Mouse (Mus musculus): Measurements from ENCODE around the gene Polq. TPM values are rescaled to one million over a fixed set of nuclear protein-coding genes. Genes with fewer than 3 reads are reported as not detected.
"Not testable (repeated sequence)": the region's sequence is repeated elsewhere in the genome, so short reads cannot be mapped to it uniquely, and the experiment has no call there.

Gene Polq
- total and polyA plus RNA-seq, 2 experiments from 2014 or later: 1.6 to 2.2 TPM

DNA sequence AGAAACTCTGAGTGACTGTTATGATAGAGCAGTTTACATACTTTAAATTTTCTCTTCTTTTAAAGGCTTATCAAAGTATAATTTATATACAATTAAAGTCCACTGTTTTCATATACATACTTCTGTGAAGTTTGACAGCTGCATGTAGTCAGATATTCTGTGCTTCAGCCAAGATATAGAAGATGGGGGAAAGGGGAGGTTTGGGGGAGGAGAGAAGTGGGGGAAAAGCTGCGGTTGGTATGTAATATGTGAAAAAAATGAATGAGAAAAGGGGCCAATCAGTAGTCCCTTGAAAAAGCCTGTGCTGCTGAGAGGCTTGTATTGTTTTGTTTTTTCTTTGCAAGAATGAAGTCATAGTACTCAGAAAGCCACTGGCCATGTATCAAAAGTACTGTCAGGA, 78.1 kb downstream of the Polq start:
- Histone ChIP-seq H3K36me3 (ENCODE audit: insufficient read depth, low read length) (0 out of 2 replicates have a peak, but pooled peaks cover 3% of the 10 kb centered on the region), H3K27me3 (ENCODE audit: insufficient read depth, low read length) (no peaks in the 10 kb centered on the region), H3K9ac (replicated peaks; ENCODE audit: low read length) (no peak overlapping the region), H3K4me3 (ENCODE audit: low read length) (no peak overlapping the region), H3K9me3 (ENCODE audit: low read length) (no peaks in the 10 kb centered on the region), H3K27ac (no peak overlapping the region), H3K4me2 (ENCODE audit: low read depth, low read length) (no peak overlapping the region), H3K4me1 (ENCODE audit: insufficient read depth, low read length) (no peaks in the 10 kb centered on the region)
- DNase-seq (ENCODE audit: low spot score) (no peak), ATAC-seq (no peak)
- 65% methylated on average over 1 of the region's 1 CpGs for WGBS
- TF ChIP-seq CTCF (IDR thresholded peaks at IDR 0.05; ENCODE audit: low read depth): no peak

DNA sequence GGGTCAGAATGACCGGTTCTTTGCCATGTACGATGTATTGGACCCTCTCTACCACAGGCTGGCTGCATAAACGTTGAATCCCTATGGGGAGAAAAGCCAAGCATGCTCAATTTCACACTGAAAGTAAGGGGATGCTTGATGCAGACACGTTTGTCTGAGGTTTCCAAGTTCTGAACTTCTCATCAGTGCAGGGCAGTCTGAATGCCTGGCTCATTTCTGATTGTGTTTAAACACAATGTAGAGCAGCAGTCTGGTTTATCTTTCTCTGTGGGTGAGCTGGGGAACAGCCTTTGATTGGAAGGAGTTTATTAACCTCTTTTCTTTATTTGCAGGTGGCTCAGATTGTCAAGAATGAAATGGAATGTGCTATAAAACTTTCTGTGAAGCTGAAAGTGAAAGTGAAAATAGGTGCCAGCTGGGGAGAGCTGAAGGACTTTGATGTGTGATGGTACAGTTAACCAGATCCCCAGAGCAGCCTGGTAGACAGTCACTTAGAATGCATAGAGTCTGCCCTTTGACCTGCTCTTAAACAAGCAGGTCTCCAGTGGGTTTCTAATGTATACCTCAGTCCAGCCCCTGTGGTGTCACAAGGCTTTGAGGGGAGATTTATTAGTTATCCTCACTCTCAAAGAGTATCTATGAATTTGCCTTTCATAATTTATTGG, 82.7 kb downstream of the Polq start:
- DNase-seq (ENCODE audit: low spot score) (no peak), ATAC-seq (no peak)
- no peak for TF ChIP-seq CTCF (IDR thresholded peaks at IDR 0.05; ENCODE audit: low read depth)
- Histone ChIP-seq H3K4me1 (ENCODE audit: insufficient read depth, low read length) (no peaks in the 10 kb centered on the region), H3K4me3 (ENCODE audit: low read length) (no peak overlapping the region), H3K27me3 (ENCODE audit: insufficient read depth, low read length) (no peaks in the 10 kb centered on the region), H3K27ac (no peak overlapping the region), H3K9me3 (ENCODE audit: low read length) (0 out of 2 replicates have a peak, but pooled peaks cover 2% of the 10 kb centered on the region), H3K4me2 (ENCODE audit: low read depth, low read length) (no peak overlapping the region), H3K9ac (replicated peaks; ENCODE audit: low read length) (no peak overlapping the region), H3K36me3 (ENCODE audit: insufficient read depth, low read length) (no peaks in the 10 kb centered on the region)
- 71% methylated on average over 4 of the region's 4 CpGs for WGBS

DNA sequence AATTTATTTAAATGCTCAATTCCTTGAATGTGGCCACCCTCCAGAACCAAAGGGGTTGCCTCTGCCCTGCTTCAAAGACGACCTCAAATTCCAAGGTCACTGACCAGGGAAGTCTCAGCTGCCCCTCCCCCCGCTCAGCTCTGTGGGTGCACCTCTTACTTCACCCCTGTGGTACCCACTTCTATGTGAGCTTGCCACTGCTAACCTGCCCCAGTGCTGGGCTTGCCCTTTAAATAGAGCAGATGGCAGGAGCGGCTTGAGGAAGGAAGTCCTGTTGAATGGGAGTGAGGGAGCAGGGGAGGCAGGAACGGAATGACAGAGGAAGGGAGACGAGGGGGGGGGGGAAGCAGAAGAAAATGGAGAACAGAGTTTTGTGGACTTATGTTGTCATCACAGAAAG, 97.2 kb downstream of the Polq start:
- 29% methylated on average over 5 of the region's 5 CpGs for WGBS
- H3K4me1 ChIP-seq (ENCODE audit: insufficient read depth, low read length): no peaks in the 10 kb centered on the region
- H3K9me3 ChIP-seq (ENCODE audit: low read length): no peaks in the 10 kb centered on the region
- no peak overlapping the region for H3K27ac ChIP-seq
- DNase-seq (ENCODE audit: low spot score): no peak
- no peaks in the 10 kb centered on the region for H3K36me3 ChIP-seq (ENCODE audit: insufficient read depth, low read length)
- no peak overlapping the region for H3K4me2 ChIP-seq (ENCODE audit: low read depth, low read length)
- H3K27me3 ChIP-seq (ENCODE audit: insufficient read depth, low read length): no peaks in the 10 kb centered on the region
- no peak for TF ChIP-seq CTCF (IDR thresholded peaks at IDR 0.05; ENCODE audit: low read depth)
- no peak overlapping the region for H3K4me3 ChIP-seq (ENCODE audit: low read length)
- ATAC-seq: peak; percentile 43; the same call in 1 of the 2 replicates
- H3K9ac ChIP-seq (replicated peaks; ENCODE audit: low read length): no peak overlapping the region

DNA sequence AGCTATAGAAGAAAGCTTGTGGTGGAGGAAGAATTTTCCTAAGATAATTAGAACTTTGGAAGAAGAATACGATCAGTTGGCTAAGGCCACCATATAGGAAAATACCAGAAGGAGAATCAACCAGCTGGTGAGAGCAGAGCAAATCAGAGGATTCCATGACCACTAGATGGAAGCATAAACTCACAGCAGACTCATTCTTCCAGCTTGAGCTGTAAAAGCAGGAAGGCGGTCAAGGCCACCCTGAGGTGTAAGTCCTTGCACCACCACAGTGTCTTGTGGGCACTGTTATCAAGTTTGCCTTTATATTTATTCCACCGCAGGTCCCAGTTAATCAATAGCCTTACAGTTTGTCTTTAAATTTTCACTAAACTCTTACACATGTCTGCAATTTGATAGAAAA, 97.7 kb downstream of the Polq start:
- H3K27ac ChIP-seq: no peak overlapping the region
- H3K27me3 ChIP-seq (ENCODE audit: insufficient read depth, low read length): no peaks in the 10 kb centered on the region
- peak; percentile 93 for TF ChIP-seq CTCF (IDR thresholded peaks at IDR 0.05; ENCODE audit: low read depth)

DNA sequence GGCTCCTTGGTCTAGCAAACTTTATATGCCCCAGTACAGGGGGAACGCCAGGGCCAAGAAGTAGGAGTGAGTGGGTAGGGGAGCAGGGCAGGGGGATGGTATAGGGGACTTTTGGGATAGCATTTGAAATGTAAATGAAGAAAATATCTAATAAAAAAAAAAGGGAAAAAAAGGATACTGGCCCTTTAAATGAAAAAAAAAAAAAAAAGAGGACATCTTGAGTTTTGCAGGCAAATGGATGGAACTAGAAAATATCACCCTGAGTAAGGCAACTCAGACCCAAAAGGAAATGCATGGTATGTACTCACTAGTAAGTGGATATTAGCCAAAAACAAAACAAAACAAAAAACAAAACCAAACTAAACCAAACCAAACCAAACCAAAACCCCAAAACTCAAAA, 113.6 kb downstream of the Polq start:
- WGBS: 92% methylated on average over 1 of the region's 1 CpGs
- not testable (repeated sequence) for H3K4me1 ChIP-seq (ENCODE audit: insufficient read depth, low read length)

More for the DNA sequence above, 97.7 kb downstream of the Polq start:
- ATAC-seq (peak; percentile 94), DNase-seq (ENCODE audit: low spot score) (peak; percentile 92)
- Histone ChIP-seq H3K9me3 (ENCODE audit: low read length) (no peaks in the 10 kb centered on the region), H3K36me3 (ENCODE audit: insufficient read depth, low read length) (no peaks in the 10 kb centered on the region), H3K4me2 (ENCODE audit: low read depth, low read length) (no peak overlapping the region), H3K9ac (replicated peaks; ENCODE audit: low read length) (no peak overlapping the region), H3K4me3 (ENCODE audit: low read length) (no peak overlapping the region), H3K4me1 (ENCODE audit: insufficient read depth, low read length) (no peaks in the 10 kb centered on the region)
- WGBS: 24% methylated on average over 3 of the region's 3 CpGs

More for the DNA sequence above, 113.6 kb downstream of the Polq start:
- not testable (repeated sequence) for H3K27ac ChIP-seq; DNase-seq (ENCODE audit: low spot score); ATAC-seq; H3K4me3 ChIP-seq (ENCODE audit: low read length); H3K36me3 ChIP-seq (ENCODE audit: insufficient read depth, low read length); H3K27me3 ChIP-seq (ENCODE audit: insufficient read depth, low read length); H3K9ac ChIP-seq (replicated peaks; ENCODE audit: low read length); H3K4me2 ChIP-seq (ENCODE audit: low read depth, low read length); H3K9me3 ChIP-seq (ENCODE audit: low read length)

Other genes with a start within 250 kb of the Polq start
- 30.3 and 58.7 TPM in 2 replicates for gene Slc15a2, start 226.8 kb upstream of the Polq start, total RNA-seq (2014; rRNA removed)
- gene Slc15a2, start 226.8 kb upstream of the Polq start, polyA plus RNA-seq (2015; fragmentation: Nextera tagmentation; extraction: Ambion mirVana): 25.5 and 31.7 TPM in 2 replicates
- gene Iqcb1, start 183.4 kb upstream of the Polq start, total RNA-seq (2014; rRNA removed): 17.3 and 23.0 TPM in 2 replicates
- gene Iqcb1, start 183.4 kb upstream of the Polq start, polyA plus RNA-seq (2015; fragmentation: Nextera tagmentation; extraction: Ambion mirVana): 55.6 and 65.5 TPM in 2 replicates
- gene Eaf2, start 136.8 kb upstream of the Polq start, total RNA-seq (2014; rRNA removed): 0.16 TPM in 1 of 2 replicates, not detected in the other
- 1.2 and 1.4 TPM in 2 replicates for gene Eaf2, start 136.8 kb upstream of the Polq start, polyA plus RNA-seq (2015; fragmentation: Nextera tagmentation; extraction: Ambion mirVana)
- gene Golgb1, start 136.6 kb upstream of the Polq start, total RNA-seq (2014; rRNA removed): 36.3 and 53.2 TPM in 2 replicates
- 90.5 and 104 TPM in 2 replicates for gene Golgb1, start 136.6 kb upstream of the Polq start, polyA plus RNA-seq (2015; fragmentation: Nextera tagmentation; extraction: Ambion mirVana)
- gene Hcls1, start 76.8 kb upstream of the Polq start, total RNA-seq (2014; rRNA removed): 0.78 and 1.7 TPM in 2 replicates
- gene Hcls1, start 76.8 kb upstream of the Polq start, polyA plus RNA-seq (2015; fragmentation: Nextera tagmentation; extraction: Ambion mirVana): 2.1 and 2.2 TPM in 2 replicates
- gene Fbxo40, start 21.3 kb upstream of the Polq start, total RNA-seq (2014; rRNA removed): 0.05 and 0.25 TPM in 2 replicates
- gene Fbxo40, start 21.3 kb upstream of the Polq start, polyA plus RNA-seq (2015; fragmentation: Nextera tagmentation; extraction: Ambion mirVana): 0.30 and 0.39 TPM in 2 replicates

Data from hindbrain, postnatal 0 days (tissue).